Mouse (Mus musculus): ENCODE measurements around the gene Dnaja4. TPM values are rescaled to one million over a fixed set of nuclear protein-coding genes. Genes with fewer than 3 reads are reported as not detected.

Dnaja4 gene
- total and polyA plus RNA-seq, 3 experiments: 0.16 to 18.6 TPM; not detected in 1

DNA sequence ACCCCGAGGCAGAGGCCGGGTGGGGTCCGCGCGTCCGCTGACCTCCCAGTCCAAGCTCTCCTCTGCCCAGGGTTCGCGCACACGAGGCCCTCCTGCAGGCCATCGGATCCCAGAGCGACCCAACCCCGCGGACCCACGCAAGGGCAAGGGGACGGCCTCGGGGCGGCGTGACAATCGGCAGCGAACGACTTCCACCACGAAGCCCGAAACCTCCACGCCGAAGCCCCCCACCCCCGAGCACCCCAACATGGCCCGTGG is 343 bp downstream of the Dnaja4 start:
- H3K4me3 ChIP-seq (ENCODE audit: low read depth, low read length): no peak overlapping the region
- peaks cover 9% of the 10 kb centered on the region; the same call in 1 of the 2 replicates for H3K27me3 ChIP-seq (ENCODE audit: insufficient read depth, low read length)
- H3K4me1 ChIP-seq (ENCODE audit: insufficient read depth, low read depth, low read length): peaks cover 2% of the 10 kb centered on the region; the same call in 1 of the 2 replicates
- ATAC-seq (ENCODE audit: extremely low read depth, insufficient number of reproducible peaks, low FRiP score, poor library complexity, severe bottlenecking) (no peak), DNase-seq (ENCODE audit: low spot score) (no peak)
- no peaks in the 10 kb centered on the region for H3K36me3 ChIP-seq (replicated peaks)
- peaks cover 4% of the 10 kb centered on the region; the same call in 1 of the 2 replicates for H3K9me3 ChIP-seq (replicated peaks)
- no peak for TF ChIP-seq CTCF (IDR thresholded peaks at IDR 0.05; ENCODE audit: low read depth, low read length)
- TF ChIP-seq POLR2AphosphoS5 (IDR thresholded peaks at IDR 0.05; ENCODE audit: insufficient replicate concordance, low read depth, low read length): no peak
- no peak for TF ChIP-seq GATA2 (IDR thresholded peaks at IDR 0.05; ENCODE audit: borderline replicate concordance, low read depth, low read length)
- TF ChIP-seq GATA1 (IDR thresholded peaks at IDR 0.05; ENCODE audit: borderline replicate concordance, low read length): no peak
- no peak for TF ChIP-seq TAL1 (conservative IDR thresholded peaks at IDR 0.05; ENCODE audit: low read depth, low read length)

- H3K4me3 ChIP-seq (ENCODE audit: low read depth, low read length): no peak overlapping the region
- H3K4me1 ChIP-seq (ENCODE audit: insufficient read depth, low read depth, low read length): peaks cover 5% of the 10 kb centered on the region
- no peak for ATAC-seq (ENCODE audit: extremely low read depth, insufficient number of reproducible peaks, low FRiP score, poor library complexity, severe bottlenecking)
Observed at GRCm38 (mm10) chr9:54699345-54700173, 886 bp downstream of the Dnaja4 start.

GRCm38 (mm10) chr9:54700174-54700475 is 1.5 kb downstream of the Dnaja4 start:
- Histone ChIP-seq H3K36me3 (replicated peaks) (no peaks in the 10 kb centered on the region), H3K27me3 (ENCODE audit: insufficient read depth, low read length) (peaks cover 9% of the 10 kb centered on the region), H3K4me3 (ENCODE audit: low read depth, low read length) (no peak overlapping the region), H3K4me1 (ENCODE audit: insufficient read depth, low read depth, low read length) (peaks cover 7% of the 10 kb centered on the region), H3K9me3 (replicated peaks) (peaks cover 4% of the 10 kb centered on the region; the same call in 1 of the 2 replicates)
- DNase-seq (ENCODE audit: low spot score) (no peak), ATAC-seq (ENCODE audit: extremely low read depth, insufficient number of reproducible peaks, low FRiP score, poor library complexity, severe bottlenecking) (no peak)
- no peak for TF ChIP-seq CTCF (IDR thresholded peaks at IDR 0.05; ENCODE audit: low read depth, low read length)
- TF ChIP-seq POLR2AphosphoS5 (IDR thresholded peaks at IDR 0.05; ENCODE audit: insufficient replicate concordance, low read depth, low read length): no peak
- TF ChIP-seq TAL1 (conservative IDR thresholded peaks at IDR 0.05; ENCODE audit: low read depth, low read length): no peak
- TF ChIP-seq GATA2 (IDR thresholded peaks at IDR 0.05; ENCODE audit: borderline replicate concordance, low read depth, low read length): no peak
- no peak for TF ChIP-seq GATA1 (IDR thresholded peaks at IDR 0.05; ENCODE audit: borderline replicate concordance, low read length)

More at GRCm38 (mm10) chr9:54699345-54700173, 886 bp downstream of the Dnaja4 start:
- TF ChIP-seq TAL1 (conservative IDR thresholded peaks at IDR 0.05; ENCODE audit: low read depth, low read length) (no peak), POLR2AphosphoS5 (IDR thresholded peaks at IDR 0.05; ENCODE audit: insufficient replicate concordance, low read depth, low read length) (no peak), GATA1 (IDR thresholded peaks at IDR 0.05; ENCODE audit: borderline replicate concordance, low read length) (no peak), CTCF (IDR thresholded peaks at IDR 0.05; ENCODE audit: low read depth, low read length) (no peak), GATA2 (IDR thresholded peaks at IDR 0.05; ENCODE audit: borderline replicate concordance, low read depth, low read length) (no peak)
- no peak for DNase-seq (ENCODE audit: low spot score)
- peaks cover 9% of the 10 kb centered on the region for H3K27me3 ChIP-seq (ENCODE audit: insufficient read depth, low read length)
- no peaks in the 10 kb centered on the region for H3K36me3 ChIP-seq (replicated peaks)
- peaks cover 4% of the 10 kb centered on the region; the same call in 1 of the 2 replicates for H3K9me3 ChIP-seq (replicated peaks)

- peaks cover 9% of the 10 kb centered on the region for H3K27me3 ChIP-seq (ENCODE audit: insufficient read depth, low read length)
- TF ChIP-seq GATA1 (IDR thresholded peaks at IDR 0.05; ENCODE audit: borderline replicate concordance, low read length): no peak
- no peak for TF ChIP-seq POLR2AphosphoS5 (IDR thresholded peaks at IDR 0.05; ENCODE audit: insufficient replicate concordance, low read depth, low read length)
- no peak for TF ChIP-seq CTCF (IDR thresholded peaks at IDR 0.05; ENCODE audit: low read depth, low read length)
- no peak overlapping the region for H3K4me3 ChIP-seq (ENCODE audit: low read depth, low read length)
- H3K9me3 ChIP-seq (replicated peaks): peaks cover 4% of the 10 kb centered on the region; the same call in 1 of the 2 replicates
- H3K4me1 ChIP-seq (ENCODE audit: insufficient read depth, low read depth, low read length): peaks cover 7% of the 10 kb centered on the region
- H3K36me3 ChIP-seq (replicated peaks): no peaks in the 10 kb centered on the region
- DNase-seq (ENCODE audit: low spot score): no peak
- ATAC-seq (ENCODE audit: extremely low read depth, insufficient number of reproducible peaks, low FRiP score, poor library complexity, severe bottlenecking): no peak
Observed at GRCm38 (mm10) chr9:54700746-54701145, 2.1 kb downstream of the Dnaja4 start.

- Histone ChIP-seq H3K27me3 (ENCODE audit: insufficient read depth, low read length) (peaks cover 9% of the 10 kb centered on the region), H3K9me3 (replicated peaks) (peaks cover 4% of the 10 kb centered on the region; the same call in 1 of the 2 replicates), H3K36me3 (replicated peaks) (no peaks in the 10 kb centered on the region), H3K4me1 (ENCODE audit: insufficient read depth, low read depth, low read length) (peaks cover 7% of the 10 kb centered on the region), H3K4me3 (ENCODE audit: low read depth, low read length) (no peak overlapping the region)
- no peak for TF ChIP-seq TAL1 (conservative IDR thresholded peaks at IDR 0.05; ENCODE audit: low read depth, low read length)
- no peak for DNase-seq (ENCODE audit: low spot score)
- ATAC-seq (ENCODE audit: extremely low read depth, insufficient number of reproducible peaks, low FRiP score, poor library complexity, severe bottlenecking): no peak
Observed at GRCm38 (mm10) chr9:54702581-54702980, 3.9 kb downstream of the Dnaja4 start.

GRCm38 (mm10) chr9:54704361-54704760 is 5.7 kb downstream of the Dnaja4 start:
- Histone ChIP-seq H3K27me3 (ENCODE audit: insufficient read depth, low read length) (peaks cover 4% of the 10 kb centered on the region), H3K9me3 (replicated peaks) (no peaks in the 10 kb centered on the region), H3K4me3 (ENCODE audit: low read depth, low read length) (no peak overlapping the region), H3K36me3 (replicated peaks) (no peaks in the 10 kb centered on the region), H3K4me1 (ENCODE audit: insufficient read depth, low read depth, low read length) (peaks cover 10% of the 10 kb centered on the region)
- TF ChIP-seq POLR2AphosphoS5 (IDR thresholded peaks at IDR 0.05; ENCODE audit: insufficient replicate concordance, low read depth, low read length): no peak
- no peak for TF ChIP-seq GATA1 (IDR thresholded peaks at IDR 0.05; ENCODE audit: borderline replicate concordance, low read length)
- no peak for TF ChIP-seq GATA2 (IDR thresholded peaks at IDR 0.05; ENCODE audit: borderline replicate concordance, low read depth, low read length)
- TF ChIP-seq TAL1 (conservative IDR thresholded peaks at IDR 0.05; ENCODE audit: low read depth, low read length): no peak
- TF ChIP-seq CTCF (IDR thresholded peaks at IDR 0.05; ENCODE audit: low read depth, low read length): no peak
- DNase-seq (ENCODE audit: low spot score) (no peak), ATAC-seq (ENCODE audit: extremely low read depth, insufficient number of reproducible peaks, low FRiP score, poor library complexity, severe bottlenecking) (no peak)

Data from G1E (cell line).